Mouse (Mus musculus) midbrain, embryonic 11.5 days (tissue): ENCODE measurements around the gene Sorl1. TPM values are rescaled to one million over a fixed set of nuclear protein-coding genes. Genes with fewer than 3 reads are reported as not detected.

Experiments
- ATAC-seq: fragments of 200-750 bp; cut with Nextera tagmentation; 2 replicates; pipeline ENCODE4 v1.8.0; 2017; ENCODE audit warnings: moderate TSS enrichment, moderate library complexity; ENCODE audit not compliant: low FRiP score
- DNase-seq: peaks from one replicate; pipeline ENCODE4 v3.0.0; 2015; ENCODE audit warnings: low spot score; ENCODE audit errors: missing footprints
- H3K27ac ChIP-seq: fragments of 300-500 bp; sonication (generic); 2 replicates; pipeline ENCODE4 v1.5.1; 2014; ENCODE audit warnings: low read depth, low read length
- H3K27me3 ChIP-seq: fragments of 300-500 bp; sonication (generic); 2 replicates; pipeline ENCODE4 v1.6.1; 2014; ENCODE audit warnings: mild to moderate bottlenecking, low read length, moderate library complexity, mixed read lengths; ENCODE audit not compliant: control insufficient read depth, insufficient read depth
- H3K36me3 ChIP-seq: fragments of 300-500 bp; sonication (generic); 2 replicates; pipeline ENCODE4 v1.6.1; 2014; ENCODE audit warnings: mild to moderate bottlenecking, low read length, moderate library complexity, mixed read lengths; ENCODE audit not compliant: control insufficient read depth, insufficient read depth
- H3K4me1 ChIP-seq: fragments of 300-500 bp; sonication (generic); 2 replicates; pipeline ENCODE4 v1.6.1; 2014; ENCODE audit warnings: low read length; ENCODE audit not compliant: control insufficient read depth, insufficient read depth
- H3K4me2 ChIP-seq: fragments of 300-500 bp; sonication (generic); 2 replicates; pipeline ENCODE4 v1.6.1; 2014; ENCODE audit warnings: mild to moderate bottlenecking, moderate library complexity
- H3K4me3 ChIP-seq: fragments of 300-500 bp; sonication (generic); 2 replicates; pipeline ENCODE4 v1.5.1; 2014; ENCODE audit warnings: low read depth, low read length
- H3K9ac ChIP-seq: fragments of 300-500 bp; sonication (generic); 2 replicates; pipeline ENCODE4 v1.6.1; 2014; ENCODE audit warnings: low read length
- H3K9me3 ChIP-seq: fragments of 300-500 bp; sonication (generic); 2 replicates; pipeline ENCODE4 v1.6.1; 2016; ENCODE audit warnings: low read length; ENCODE audit not compliant: control insufficient read depth
- WGBS: fragments of 180-500 bp; shearing (Covaris S2); extraction: QIAGEN DNeasy Blood & Tissue Kit; methylation state at CpG from one replicate; pipeline ENCODE4 v1.1.7; 2014; 5-methylcytosine and 5-hydroxymethylcytosine counted together
- polyA plus RNA-seq: library from polyadenylated mRNA; unstranded; fragments of >200 nt; fragmentation: Nextera tagmentation; extraction: Ambion mirVana; gene quantifications from 2 replicates; pipeline ENCODE4 v1.2.1, GENCODE M21; 2014

Sorl1 gene
- polyA plus RNA-seq, 1 experiment from 2014 or later: 3.8 TPM

- H3K4me2 ChIP-seq: no peak overlapping the region
- ATAC-seq (no peak), DNase-seq (peak; percentile 69)
- H3K4me3 ChIP-seq: no peak overlapping the region
- WGBS: 81% methylated on average over 13 of the region's 13 CpGs
- H3K9ac ChIP-seq: no peak overlapping the region
- H3K27me3 ChIP-seq: no peaks in the 10 kb centered on the region; the same call in 1 of the 2 replicates
- H3K9me3 ChIP-seq: no peaks in the 10 kb centered on the region
- H3K27ac ChIP-seq: no peak overlapping the region
- no peaks in the 10 kb centered on the region for H3K4me1 ChIP-seq
- H3K36me3 ChIP-seq: no peaks in the 10 kb centered on the region
Measured at GRCm38 (mm10) chr9:42130793-42131760, 7.0 kb upstream of the Sorl1 start.

GRCm38 (mm10) chr9:42127983-42128382, 3.9 kb upstream of the Sorl1 start:
- Histone ChIP-seq H3K4me3 (no peak overlapping the region), H3K4me1 (peaks cover 5% of the 10 kb centered on the region; the same call in 1 of the 2 replicates), H3K9me3 (no peaks in the 10 kb centered on the region), H3K9ac (no peak overlapping the region), H3K4me2 (no peak overlapping the region), H3K27ac (no peak overlapping the region), H3K36me3 (no peaks in the 10 kb centered on the region), H3K27me3 (peaks cover 8% of the 10 kb centered on the region)
- DNase-seq (peak; percentile 2), ATAC-seq (no peak)
- 73% methylated on average over 5 of the region's 5 CpGs for WGBS

- Histone ChIP-seq H3K27ac (no peak overlapping the region), H3K4me3 (no peak overlapping the region), H3K4me2 (no peak overlapping the region), H3K4me1 (peaks cover 5% of the 10 kb centered on the region; the same call in 1 of the 2 replicates), H3K9me3 (no peaks in the 10 kb centered on the region), H3K9ac (no peak overlapping the region), H3K36me3 (no peaks in the 10 kb centered on the region), H3K27me3 (peaks cover 13% of the 10 kb centered on the region)
- no peak for ATAC-seq
- DNase-seq: peak; percentile 69
- WGBS: 92% methylated on average over 9 of the region's 9 CpGs
Measured at GRCm38 (mm10) chr9:42125262-42125982, 1.3 kb upstream of the Sorl1 start.

- Histone ChIP-seq H3K27ac (no peak overlapping the region), H3K27me3 (peaks cover 13% of the 10 kb centered on the region)
Measured at GRCm38 (mm10) chr9:42123204-42123603, 893 bp downstream of the Sorl1 start.

GRCm38 (mm10) chr9:42122441-42122840, 1.7 kb downstream of the Sorl1 start:
- ATAC-seq: no peak
- H3K9me3 ChIP-seq: no peaks in the 10 kb centered on the region
- peaks cover 13% of the 10 kb centered on the region for H3K27me3 ChIP-seq
- peak; percentile 70 for DNase-seq
- H3K4me2 ChIP-seq: no peak overlapping the region
- H3K36me3 ChIP-seq: no peaks in the 10 kb centered on the region
- no peak overlapping the region for H3K4me3 ChIP-seq
- H3K9ac ChIP-seq: no peak overlapping the region
- WGBS: 87% methylated on average over 6 of the region's 6 CpGs
- no peak overlapping the region for H3K27ac ChIP-seq
- peaks cover 5% of the 10 kb centered on the region; the same call in 1 of the 2 replicates for H3K4me1 ChIP-seq

More at GRCm38 (mm10) chr9:42123204-42123603, 893 bp downstream of the Sorl1 start:
- 0 out of 2 replicates have a peak, but pooled peaks have one; percentile 1 for ATAC-seq
- WGBS: 34% methylated on average over 11 of the region's 11 CpGs
- DNase-seq: peak; percentile 88
- Histone ChIP-seq H3K4me1 (peaks cover 5% of the 10 kb centered on the region; the same call in 1 of the 2 replicates), H3K36me3 (no peaks in the 10 kb centered on the region), H3K9ac (peak overlapping the region; percentile 80; the same call in 1 of the 2 replicates), H3K9me3 (no peaks in the 10 kb centered on the region), H3K4me2 (peak overlapping the region; percentile 93), H3K4me3 (peak overlapping the region; percentile 68)

GRCm38 (mm10) chr9:42121631-42122354, 2.3 kb downstream of the Sorl1 start:
- Histone ChIP-seq H3K9ac (no peak overlapping the region), H3K4me1 (peaks cover 5% of the 10 kb centered on the region; the same call in 1 of the 2 replicates), H3K36me3 (no peaks in the 10 kb centered on the region), H3K4me2 (no peak overlapping the region), H3K4me3 (no peak overlapping the region), H3K27ac (no peak overlapping the region), H3K27me3 (peaks cover 13% of the 10 kb centered on the region), H3K9me3 (no peaks in the 10 kb centered on the region)
- WGBS: 83% methylated on average over 10 of the region's 10 CpGs
- ATAC-seq: no peak
- no peak for DNase-seq

GRCm38 (mm10) chr9:42116418-42117056, 7.6 kb downstream of the Sorl1 start:
- Histone ChIP-seq H3K27ac (no peak overlapping the region), H3K9ac (no peak overlapping the region), H3K4me3 (no peak overlapping the region), H3K4me1 (no peaks in the 10 kb centered on the region), H3K9me3 (no peaks in the 10 kb centered on the region), H3K4me2 (no peak overlapping the region), H3K36me3 (no peaks in the 10 kb centered on the region), H3K27me3 (no peaks in the 10 kb centered on the region)
- no peak for ATAC-seq
- no peak for DNase-seq
- WGBS: 85% methylated on average over 10 of the region's 10 CpGs

GRCm38 (mm10) chr9:42115078-42115477, 9.0 kb downstream of the Sorl1 start:
- ATAC-seq (no peak), DNase-seq (no peak)
- Histone ChIP-seq H3K9ac (no peak overlapping the region), H3K27ac (no peak overlapping the region), H3K4me3 (no peak overlapping the region), H3K27me3 (no peaks in the 10 kb centered on the region), H3K36me3 (no peaks in the 10 kb centered on the region), H3K4me2 (no peak overlapping the region), H3K4me1 (no peaks in the 10 kb centered on the region), H3K9me3 (no peaks in the 10 kb centered on the region)
- 92% methylated on average over 7 of the region's 7 CpGs for WGBS
